Mouse (Mus musculus): Measurements from ENCODE around the gene Cdkn2d. TPM values are rescaled to one million over a fixed set of nuclear protein-coding genes. Genes with fewer than 3 reads are reported as not detected.

Gene Cdkn2d
- polyA plus RNA-seq, 1 experiment from 2014 or later = 74.3 TPM

DNA sequence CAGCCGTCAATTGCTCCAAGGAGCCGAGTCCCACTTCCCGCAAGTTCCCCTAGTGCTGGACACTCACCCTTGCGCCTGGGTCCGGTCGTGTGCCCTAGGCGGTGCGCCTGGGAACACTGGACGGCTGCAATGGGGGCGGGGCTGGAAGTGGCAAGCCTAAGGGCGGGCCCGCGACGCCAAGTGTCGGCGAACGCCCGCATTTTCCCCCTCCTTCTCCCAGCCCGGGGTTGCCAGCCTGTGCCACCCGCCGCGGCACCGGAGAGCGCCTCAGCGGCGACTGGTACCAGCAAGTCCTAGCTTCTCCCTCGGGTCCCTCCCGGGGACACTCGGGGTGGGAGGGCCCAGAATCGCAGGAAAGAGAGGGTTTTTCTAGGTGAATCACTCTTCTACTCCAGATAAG lies 42.9 kb downstream of the Cdkn2d start, which contains the start of gene S1pr5:
S1pr5 (minus strand) TSS at position 118 of the 400 bp plus-strand sequence.
- Histone ChIP-seq H3K4me3 (ENCODE audit: low read depth, low read length) (peak within 1 kb of the TSS; percentile 28), H3K4me1 (ENCODE audit: insufficient read depth) (peaks cover 26% of the 10 kb centered on the region), H3K4me2 (ENCODE audit: low read depth, low read length) (peak within 1 kb of the TSS; percentile 62), H3K36me3 (replicated peaks; ENCODE audit: insufficient read depth, low read length) (no peaks in the 10 kb centered on the region), H3K27ac (ENCODE audit: low read depth) (no peak within 1 kb of the TSS), H3K9me3 (ENCODE audit: low read length) (no peaks in the 10 kb centered on the region), H3K27me3 (ENCODE audit: insufficient read depth, low read length) (peaks cover 71% of the 10 kb centered on the region), H3K9ac (replicated peaks) (peak within 1 kb of the TSS; percentile 38; the same call in 1 of the 2 replicates)
- TF ChIP-seq CTCF (IDR thresholded peaks at IDR 0.05; ENCODE audit: low read depth) (no peak), EP300 (IDR thresholded peaks at IDR 0.05; ENCODE audit: low read depth) (no peak)
- DNase-seq = peak; percentile 65
- WGBS (ENCODE audit: insufficient replicate concordance) = 2% methylated on average over 30 of the region's 30 CpGs
- ATAC-seq = 0 out of 2 replicates have a peak, but pooled peaks have one; percentile 24

DNA sequence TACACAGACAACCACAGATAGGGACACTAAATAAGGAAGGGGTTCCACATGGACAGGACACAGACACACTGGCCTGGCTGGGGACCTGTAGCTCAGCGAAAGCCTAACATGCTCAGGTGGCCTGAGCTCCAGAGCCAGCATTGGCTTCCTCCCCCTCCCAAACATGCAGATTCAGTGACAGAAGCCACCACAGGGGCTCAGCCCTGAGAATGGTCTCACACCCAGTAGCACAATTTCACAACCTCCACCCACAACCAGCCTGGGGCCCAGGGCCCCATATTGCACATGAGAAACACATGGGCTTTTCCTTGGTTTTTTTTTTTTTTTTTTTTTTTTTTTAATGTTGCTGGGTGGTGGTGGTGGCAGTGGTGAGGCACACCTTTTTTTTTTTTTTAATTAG lies 44.9 kb downstream of the Cdkn2d start:
- Histone ChIP-seq H3K4me3 (ENCODE audit: low read depth, low read length) (no peak overlapping the region), H3K4me1 (ENCODE audit: insufficient read depth) (peaks cover 26% of the 10 kb centered on the region), H3K9ac (replicated peaks) (no peak overlapping the region), H3K27ac (ENCODE audit: low read depth) (no peak overlapping the region), H3K4me2 (ENCODE audit: low read depth, low read length) (peak overlapping the region; percentile 5; the same call in 1 of the 2 replicates), H3K36me3 (replicated peaks; ENCODE audit: insufficient read depth, low read length) (no peaks in the 10 kb centered on the region), H3K27me3 (ENCODE audit: insufficient read depth, low read length) (peaks cover 76% of the 10 kb centered on the region), H3K9me3 (ENCODE audit: low read length) (no peaks in the 10 kb centered on the region)
- no peak for TF ChIP-seq EP300 (IDR thresholded peaks at IDR 0.05; ENCODE audit: low read depth)
- no peak for TF ChIP-seq CTCF (IDR thresholded peaks at IDR 0.05; ENCODE audit: low read depth)
- DNase-seq = no peak
- no peak for ATAC-seq
- 77% methylated on average over 1 of the region's 1 CpGs for WGBS (ENCODE audit: insufficient replicate concordance)

DNA sequence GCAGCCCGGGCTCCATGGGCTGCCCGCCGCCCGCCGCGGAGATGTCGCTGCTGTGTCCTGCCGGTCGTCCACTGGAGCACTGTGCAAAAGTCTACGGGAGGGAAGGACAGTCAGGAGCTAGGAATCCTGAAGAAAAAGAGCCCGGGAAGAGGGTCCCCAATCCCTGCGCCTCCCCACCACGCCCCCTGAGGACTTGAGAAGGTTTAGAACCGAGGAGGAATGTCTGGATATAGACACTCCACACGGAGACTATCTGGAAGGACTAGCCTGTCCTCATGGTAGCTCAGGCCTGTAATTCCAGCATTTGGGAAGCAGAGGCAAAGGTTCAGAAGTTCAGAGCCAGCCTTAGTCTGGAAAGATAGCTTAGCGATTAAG lies 46.1 kb downstream of the Cdkn2d start:
- H3K36me3 ChIP-seq (replicated peaks; ENCODE audit: insufficient read depth, low read length) = no peaks in the 10 kb centered on the region

DNA sequence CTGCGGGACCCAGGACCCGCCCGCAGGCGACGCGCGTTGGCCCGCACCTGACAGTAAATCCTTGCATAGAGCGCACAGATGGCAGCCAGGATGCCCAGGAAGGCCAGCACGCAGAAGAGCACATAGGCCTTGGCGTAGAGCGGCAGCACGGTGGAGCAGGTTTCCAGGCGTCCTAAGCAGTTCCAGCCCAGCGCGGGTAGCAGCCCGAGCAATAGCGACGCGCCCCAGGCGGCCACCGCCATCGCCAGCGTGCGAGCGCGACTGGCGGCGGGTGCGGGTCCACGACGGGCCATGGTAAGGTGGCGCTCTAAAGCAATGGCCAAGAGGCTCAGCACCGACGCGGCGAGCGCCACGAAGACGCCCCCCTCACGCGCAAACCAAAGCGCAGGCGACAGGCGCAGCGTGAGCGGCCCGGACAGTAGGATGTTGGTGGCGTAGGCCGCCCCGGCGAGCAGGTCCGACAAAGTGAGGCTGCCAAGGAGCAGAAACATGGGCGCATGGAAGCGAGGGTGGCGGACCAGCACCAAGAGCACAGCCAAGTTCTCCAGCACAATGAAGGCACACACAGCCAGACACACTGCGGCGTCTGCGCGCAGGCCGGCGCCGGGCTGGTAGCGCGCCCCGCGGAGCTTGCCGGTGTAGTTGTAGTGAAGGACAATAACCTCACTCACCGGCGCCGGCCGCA lies 46.6 kb downstream of the Cdkn2d start:
- peak overlapping the region; percentile 76 for H3K4me2 ChIP-seq (ENCODE audit: low read depth, low read length)
- no peak for ATAC-seq
- H3K9me3 ChIP-seq (ENCODE audit: low read length) = no peaks in the 10 kb centered on the region
- no peak for DNase-seq
- WGBS (ENCODE audit: insufficient replicate concordance) = 1% methylated on average over 71 of the region's 72 CpGs
- H3K27ac ChIP-seq (ENCODE audit: low read depth) = no peak overlapping the region
- TF ChIP-seq CTCF (IDR thresholded peaks at IDR 0.05; ENCODE audit: low read depth) (no peak), EP300 (IDR thresholded peaks at IDR 0.05; ENCODE audit: low read depth) (no peak)
- peak overlapping the region; percentile 53 for H3K4me3 ChIP-seq (ENCODE audit: low read depth, low read length)
- H3K27me3 ChIP-seq (ENCODE audit: insufficient read depth, low read length) = peaks cover 63% of the 10 kb centered on the region
- H3K4me1 ChIP-seq (ENCODE audit: insufficient read depth) = peaks cover 28% of the 10 kb centered on the region
- no peak overlapping the region; the same call in 1 of the 2 replicates for H3K9ac ChIP-seq (replicated peaks)
- no peaks in the 10 kb centered on the region for H3K36me3 ChIP-seq (replicated peaks; ENCODE audit: insufficient read depth, low read length)

More for the DNA sequence above, 46.1 kb downstream of the Cdkn2d start:
- peak overlapping the region; percentile 53 for H3K4me3 ChIP-seq (ENCODE audit: low read depth, low read length)
- no peaks in the 10 kb centered on the region for H3K9me3 ChIP-seq (ENCODE audit: low read length)
- TF ChIP-seq CTCF (IDR thresholded peaks at IDR 0.05; ENCODE audit: low read depth) = no peak
- no peak for TF ChIP-seq EP300 (IDR thresholded peaks at IDR 0.05; ENCODE audit: low read depth)
- H3K9ac ChIP-seq (replicated peaks) = no peak overlapping the region
- peak overlapping the region; percentile 76 for H3K4me2 ChIP-seq (ENCODE audit: low read depth, low read length)
- H3K27me3 ChIP-seq (ENCODE audit: insufficient read depth, low read length) = peaks cover 68% of the 10 kb centered on the region
- ATAC-seq (no peak), DNase-seq (no peak)
- no peak overlapping the region for H3K27ac ChIP-seq (ENCODE audit: low read depth)
- H3K4me1 ChIP-seq (ENCODE audit: insufficient read depth) = peaks cover 26% of the 10 kb centered on the region
- WGBS (ENCODE audit: insufficient replicate concordance) = 5% methylated on average over 16 of the region's 16 CpGs

DNA sequence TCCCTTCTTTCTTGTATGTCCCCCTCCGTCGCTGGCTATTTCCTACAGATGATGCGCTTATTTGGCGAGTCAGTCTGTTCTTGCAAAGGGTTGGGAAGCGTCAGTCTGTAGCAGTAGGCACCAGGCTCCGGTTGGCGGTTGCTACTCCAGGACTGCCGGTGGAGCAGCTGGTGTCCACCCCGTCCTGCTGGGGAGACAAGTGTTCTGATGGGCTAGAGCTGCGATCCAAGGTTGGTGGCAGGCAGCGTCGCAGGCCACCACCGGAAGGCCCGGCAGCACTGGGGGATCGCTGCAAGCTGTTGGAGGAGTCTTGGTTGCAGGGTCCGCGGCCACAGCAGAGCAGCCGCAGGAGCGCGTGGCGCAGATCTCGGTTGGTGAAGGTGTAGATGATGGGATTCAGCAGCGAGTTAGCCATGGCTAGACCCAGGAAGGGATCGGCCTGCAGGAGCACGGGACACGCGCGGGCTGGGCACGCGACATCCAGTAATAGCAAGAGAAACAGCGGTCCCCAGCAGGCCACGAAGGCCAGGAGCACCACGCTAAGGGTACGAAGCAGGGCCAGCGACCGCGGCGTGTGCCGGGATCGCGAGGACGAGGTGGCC lies 47.3 kb downstream of the Cdkn2d start:
- Histone ChIP-seq H3K9ac (replicated peaks) (no peak overlapping the region), H3K4me1 (ENCODE audit: insufficient read depth) (peaks cover 30% of the 10 kb centered on the region), H3K4me2 (ENCODE audit: low read depth, low read length) (peak overlapping the region; percentile 76), H3K27ac (ENCODE audit: low read depth) (no peak overlapping the region), H3K9me3 (ENCODE audit: low read length) (no peaks in the 10 kb centered on the region), H3K36me3 (replicated peaks; ENCODE audit: insufficient read depth, low read length) (no peaks in the 10 kb centered on the region), H3K27me3 (ENCODE audit: insufficient read depth, low read length) (peaks cover 56% of the 10 kb centered on the region), H3K4me3 (ENCODE audit: low read depth, low read length) (peak overlapping the region; percentile 53)
- ATAC-seq (no peak), DNase-seq (no peak)
- TF ChIP-seq CTCF (IDR thresholded peaks at IDR 0.05; ENCODE audit: low read depth) (no peak), EP300 (IDR thresholded peaks at IDR 0.05; ENCODE audit: low read depth) (no peak)
- WGBS (ENCODE audit: insufficient replicate concordance) = 14% methylated on average over 42 of the region's 42 CpGs

GRCm38 (mm10) chr9:21241343-21241742 lies 49.9 kb downstream of the Cdkn2d start:
- Histone ChIP-seq H3K27ac (ENCODE audit: low read depth) (no peak overlapping the region), H3K4me1 (ENCODE audit: insufficient read depth) (peaks cover 33% of the 10 kb centered on the region), H3K4me3 (ENCODE audit: low read depth, low read length) (no peak overlapping the region), H3K4me2 (ENCODE audit: low read depth, low read length) (no peak overlapping the region), H3K9ac (replicated peaks) (no peak overlapping the region), H3K27me3 (ENCODE audit: insufficient read depth, low read length) (peaks cover 37% of the 10 kb centered on the region), H3K36me3 (replicated peaks; ENCODE audit: insufficient read depth, low read length) (0 out of 2 replicates have a peak, but pooled peaks cover 3% of the 10 kb centered on the region), H3K9me3 (ENCODE audit: low read length) (no peaks in the 10 kb centered on the region)
- ATAC-seq (no peak), DNase-seq (peak; percentile 91)
- TF ChIP-seq CTCF (IDR thresholded peaks at IDR 0.05; ENCODE audit: low read depth) (peak; percentile 100), EP300 (IDR thresholded peaks at IDR 0.05; ENCODE audit: low read depth) (no peak)
- 6% methylated on average over 11 of the region's 11 CpGs for WGBS (ENCODE audit: insufficient replicate concordance)

Measured in liver, postnatal 0 days (tissue).